Mouse (Mus musculus) forebrain, embryonic 13.5 days (tissue): ENCODE data around the gene Dcaf15. TPM values are rescaled to one million over a fixed set of nuclear protein-coding genes. Genes with fewer than 3 reads are reported as not detected.
A peak's percentile ranks its signal among the peaks of the same experiment; 100 is the strongest.

Experiments used
- ATAC-seq: fragments of 200-750 bp; cut with Nextera tagmentation; 2 replicates; pipeline ENCODE4 v1.8.0; 2017
- H3K27ac ChIP-seq: fragments of 300-500 bp; sonication (generic); 2 replicates; pipeline ENCODE4 v1.5.1; 2015; ENCODE audit warnings: inconsistent platforms, mild to moderate bottlenecking, moderate library complexity
- H3K27me3 ChIP-seq: fragments of 300-500 bp; sonication (generic); 2 replicates; pipeline ENCODE4 v1.6.1; 2015; ENCODE audit warnings: mild to moderate bottlenecking, inconsistent platforms
- H3K36me3 ChIP-seq: fragments of 300-500 bp; sonication (generic); 2 replicates; pipeline ENCODE4 v1.6.1; 2015; ENCODE audit warnings: mild to moderate bottlenecking, inconsistent platforms; ENCODE audit not compliant: poor library complexity, severe bottlenecking
- H3K4me1 ChIP-seq: fragments of 300-500 bp; sonication (generic); 2 replicates; pipeline ENCODE4 v1.6.1; 2015; ENCODE audit warnings: inconsistent platforms
- H3K4me2 ChIP-seq: fragments of 300-500 bp; sonication (generic); 2 replicates; pipeline ENCODE4 v1.6.1; 2015; ENCODE audit warnings: inconsistent platforms, mild to moderate bottlenecking, moderate library complexity
- H3K4me3 ChIP-seq: fragments of 300-500 bp; sonication (generic); 2 replicates; pipeline ENCODE4 v1.5.1; 2015; ENCODE audit warnings: mild to moderate bottlenecking, inconsistent platforms
- H3K9ac ChIP-seq: fragments of 300-500 bp; sonication (generic); 2 replicates; pipeline ENCODE4 v1.6.1; 2015; ENCODE audit warnings: mild to moderate bottlenecking, inconsistent platforms
- H3K9me3 ChIP-seq: fragments of 300-500 bp; sonication (generic); replicated peaks from 2 replicates; pipeline ENCODE4 v1.6.1; 2016; ENCODE audit warnings: inconsistent platforms
- WGBS: fragments of 180-500 bp; shearing (Covaris S2); methylation state at CpG from one replicate; pipeline ENCODE4 v1.1.7; 2015; 5-methylcytosine and 5-hydroxymethylcytosine counted together
- polyA plus RNA-seq: library from polyadenylated mRNA; unstranded; fragments of >200 nt; fragmentation: Nextera tagmentation; extraction: Ambion mirVana; gene quantifications from 2 replicates; pipeline ENCODE4 v1.2.1, GENCODE M21; 2015

Gene Dcaf15
- polyA plus RNA-seq, 1 experiment from 2014 or later: 17.0 TPM

- WGBS: 81% methylated on average over 3 of the region's 3 CpGs
- Histone ChIP-seq H3K4me3 (no peak overlapping the region), H3K9me3 (no peaks in the 10 kb centered on the region), H3K27ac (no peak overlapping the region), H3K4me2 (no peak overlapping the region), H3K4me1 (peaks cover 57% of the 10 kb centered on the region), H3K36me3 (peaks cover 28% of the 10 kb centered on the region), H3K9ac (no peak overlapping the region), H3K27me3 (no peaks in the 10 kb centered on the region)
- ATAC-seq: no peak
These were observed 32.6 kb downstream of the Dcaf15 start for GRCm38 (mm10) chr8:84071921-84072320.

GRCm38 (mm10) chr8:84070667-84071066, 33.9 kb downstream of the Dcaf15 start:
- Histone ChIP-seq H3K9me3 (no peaks in the 10 kb centered on the region), H3K27me3 (no peaks in the 10 kb centered on the region), H3K27ac (no peak overlapping the region), H3K4me3 (no peak overlapping the region), H3K9ac (no peak overlapping the region), H3K4me2 (no peak overlapping the region), H3K36me3 (peaks cover 15% of the 10 kb centered on the region), H3K4me1 (peaks cover 61% of the 10 kb centered on the region)
- ATAC-seq: no peak
- WGBS: 84% methylated on average over 2 of the region's 2 CpGs

DNA sequence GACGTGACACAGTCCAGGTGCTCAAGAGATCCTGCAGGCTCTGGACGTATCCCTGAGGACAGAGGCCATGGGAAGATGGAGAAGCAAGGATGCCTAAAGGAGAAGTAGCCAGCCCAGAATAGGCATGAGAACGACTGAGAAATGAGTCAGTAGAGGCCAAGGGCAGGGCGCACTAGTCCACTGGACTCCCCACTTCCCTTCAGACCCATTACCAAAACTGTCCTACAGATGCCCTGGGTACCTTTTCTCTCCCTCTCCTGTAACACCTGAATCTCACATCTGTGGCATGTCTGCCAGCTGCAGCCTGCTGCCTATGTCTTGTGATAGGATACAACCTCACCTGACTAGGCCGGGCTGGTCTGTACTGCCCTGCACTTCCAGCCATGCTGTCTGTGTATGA, 34.3 kb downstream of the Dcaf15 start:
- H3K9ac ChIP-seq: peak overlapping the region; percentile 26; the same call in 1 of the 2 replicates
- no peaks in the 10 kb centered on the region for H3K27me3 ChIP-seq
- H3K9me3 ChIP-seq: no peaks in the 10 kb centered on the region
- H3K36me3 ChIP-seq: peaks cover 11% of the 10 kb centered on the region
- peaks cover 63% of the 10 kb centered on the region for H3K4me1 ChIP-seq
- no peak overlapping the region for H3K4me3 ChIP-seq
- ATAC-seq: no peak
- no peak overlapping the region for H3K4me2 ChIP-seq
- H3K27ac ChIP-seq: 0 out of 2 replicates have a peak overlapping the region, but pooled peaks have one; percentile 8
- 89% methylated on average over 5 of the region's 5 CpGs for WGBS

- WGBS: 34% methylated on average over 2 of the region's 2 CpGs
- H3K36me3 ChIP-seq: peaks cover 6% of the 10 kb centered on the region
- H3K4me3 ChIP-seq: no peak overlapping the region
- H3K4me2 ChIP-seq: no peak overlapping the region
- no peaks in the 10 kb centered on the region for H3K9me3 ChIP-seq
- H3K4me1 ChIP-seq: peaks cover 63% of the 10 kb centered on the region
- H3K27me3 ChIP-seq: no peaks in the 10 kb centered on the region
- ATAC-seq: no peak
- H3K9ac ChIP-seq: peak overlapping the region; percentile 26
- 0 out of 2 replicates have a peak overlapping the region, but pooled peaks have one; percentile 8 for H3K27ac ChIP-seq
These were observed 34.8 kb downstream of the Dcaf15 start for GRCm38 (mm10) chr8:84069750-84070149.

GRCm38 (mm10) chr8:84069169-84069568, 35.4 kb downstream of the Dcaf15 start:
- Histone ChIP-seq H3K9me3 (no peaks in the 10 kb centered on the region), H3K9ac (peak overlapping the region; percentile 26; the same call in 1 of the 2 replicates), H3K4me2 (no peak overlapping the region), H3K27me3 (no peaks in the 10 kb centered on the region), H3K4me1 (peaks cover 63% of the 10 kb centered on the region), H3K36me3 (peaks cover under 1% of the 10 kb centered on the region; the same call in 1 of the 2 replicates), H3K4me3 (no peak overlapping the region), H3K27ac (peak overlapping the region; percentile 8; the same call in 1 of the 2 replicates)
- 68% methylated on average over 1 of the region's 1 CpGs for WGBS
- ATAC-seq: no peak

DNA sequence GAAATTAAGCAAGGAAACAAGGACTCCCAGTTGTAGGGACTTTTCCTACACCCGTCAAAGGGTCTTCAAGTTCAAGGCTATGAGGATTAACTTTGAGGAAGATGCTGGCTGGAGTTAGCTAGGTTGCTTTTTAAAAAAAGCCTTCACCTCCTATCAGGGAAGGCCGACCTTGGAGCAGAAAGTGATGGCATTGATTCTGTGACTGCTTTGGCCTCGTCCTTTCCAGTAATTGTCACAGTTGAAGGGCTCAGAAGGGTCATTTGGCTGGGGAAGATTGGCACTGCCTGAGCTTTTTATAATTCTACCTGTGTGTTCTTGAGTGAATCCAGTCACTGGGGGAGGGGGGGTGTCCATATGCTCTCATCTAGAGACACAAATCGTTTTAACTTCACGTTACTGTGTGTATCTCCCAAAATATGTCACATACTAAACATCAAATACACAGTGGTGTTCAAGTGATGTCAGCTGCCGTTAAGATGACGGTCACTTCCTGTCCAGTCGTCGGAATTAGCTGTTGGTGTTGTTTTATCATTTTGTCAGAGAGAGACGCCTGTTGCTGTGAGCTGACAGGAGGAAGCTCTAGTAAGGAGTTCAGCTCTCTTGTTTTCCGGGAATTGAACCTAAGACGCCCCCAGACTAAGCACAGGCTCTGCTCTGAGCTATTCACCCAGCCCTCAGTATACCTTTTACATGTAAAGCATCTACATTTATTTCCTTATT, 36.1 kb downstream of the Dcaf15 start:
- H3K4me2 ChIP-seq: no peak overlapping the region; the same call in 1 of the 2 replicates
- ATAC-seq: no peak
- no peak overlapping the region for H3K4me3 ChIP-seq
- no peaks in the 10 kb centered on the region for H3K9me3 ChIP-seq
- H3K9ac ChIP-seq: 0 out of 2 replicates have a peak overlapping the region, but pooled peaks have one; percentile 18
- no peak overlapping the region for H3K27ac ChIP-seq
- 85% methylated on average over 12 of the region's 12 CpGs for WGBS
- no peaks in the 10 kb centered on the region for H3K36me3 ChIP-seq
- peaks cover 59% of the 10 kb centered on the region for H3K4me1 ChIP-seq
- no peaks in the 10 kb centered on the region for H3K27me3 ChIP-seq

DNA sequence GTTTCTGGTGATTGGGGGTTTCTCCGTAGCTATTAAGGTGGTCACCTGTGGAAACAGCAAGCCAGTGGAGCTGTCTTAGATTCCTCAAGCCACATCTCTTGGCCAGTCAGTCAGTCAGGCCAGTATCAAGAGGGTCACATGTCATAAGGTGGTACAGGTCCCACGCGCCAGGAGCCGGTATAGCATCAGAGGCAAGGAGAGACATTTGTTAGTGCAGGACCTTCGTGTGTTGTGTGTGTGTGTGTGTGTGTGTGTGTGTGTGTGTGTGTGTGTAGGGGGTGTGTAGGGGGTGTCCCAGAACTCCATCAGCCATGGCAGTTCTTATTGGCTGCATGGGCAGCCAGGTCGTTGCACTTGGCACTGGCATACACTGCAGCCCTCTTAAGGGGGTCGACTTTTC, 36.7 kb downstream of the Dcaf15 start:
- Histone ChIP-seq H3K9me3 (no peaks in the 10 kb centered on the region), H3K36me3 (no peaks in the 10 kb centered on the region), H3K4me2 (peak overlapping the region; percentile 72), H3K27ac (no peak overlapping the region), H3K4me3 (peak overlapping the region; percentile 88), H3K27me3 (no peaks in the 10 kb centered on the region), H3K4me1 (peaks cover 53% of the 10 kb centered on the region), H3K9ac (no peak overlapping the region)
- no peak for ATAC-seq
- WGBS: 93% methylated on average over 7 of the region's 7 CpGs

DNA sequence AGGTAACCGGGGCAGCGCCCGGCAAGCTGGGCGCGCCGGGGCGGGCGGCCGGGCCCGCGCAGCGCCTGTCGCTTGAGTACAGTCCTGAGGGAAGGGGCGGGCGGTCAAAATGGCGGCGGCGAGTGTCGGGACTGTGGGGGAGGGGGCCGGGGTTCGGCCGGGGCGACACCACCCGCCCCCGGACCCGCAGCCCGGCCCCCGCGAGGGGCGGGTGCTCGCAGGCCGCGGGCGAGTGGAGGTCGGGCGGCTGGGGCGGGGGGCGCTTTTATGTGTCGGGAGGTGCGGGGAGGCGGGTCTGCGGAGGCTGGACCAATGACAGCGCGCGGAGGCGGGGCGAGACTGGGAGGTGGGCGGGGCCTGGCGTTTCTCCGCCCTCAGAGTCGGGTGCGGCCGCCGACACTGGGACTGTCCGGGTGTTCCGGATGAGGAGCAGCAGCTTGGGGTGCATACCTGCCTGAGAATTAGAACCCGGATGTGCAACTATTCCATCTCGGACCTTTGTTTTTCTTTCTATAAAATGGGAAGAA, 37.5 kb downstream of the Dcaf15 start:
- peak; percentile 59 for ATAC-seq

DNA sequence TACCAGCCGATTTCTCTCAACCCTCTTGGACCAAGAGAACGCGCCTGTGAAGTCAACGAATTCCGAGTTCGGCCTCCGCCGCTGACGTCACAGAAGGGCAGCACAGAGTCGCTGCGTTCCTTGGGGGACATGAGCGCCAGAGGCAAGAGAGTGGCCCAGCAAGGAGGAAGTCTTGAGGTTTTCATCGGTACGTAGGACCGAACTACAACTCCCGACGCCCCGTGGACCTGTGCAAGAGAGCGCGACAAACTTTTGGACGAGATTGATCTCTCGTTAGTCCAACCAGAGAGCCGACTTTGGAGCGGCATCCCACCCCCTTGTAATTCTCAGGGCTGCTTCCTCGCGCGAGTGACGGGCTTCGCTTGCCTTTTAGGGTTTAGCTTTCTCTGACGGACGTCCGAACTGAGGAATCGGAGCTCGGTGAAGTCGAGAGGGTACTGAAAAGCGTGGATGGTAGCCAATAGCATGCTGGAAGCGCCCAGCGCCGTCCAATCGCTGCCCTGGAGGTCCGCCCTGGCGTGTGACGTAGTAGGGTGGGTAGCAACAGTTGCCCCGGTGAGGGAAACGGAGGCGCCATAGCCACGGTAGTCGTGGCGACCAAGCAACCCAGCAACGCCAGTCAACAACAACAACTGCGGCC, 38.2 kb downstream of the Dcaf15 start, which contains the start of gene Rfx1:
Gene Rfx1 (plus strand): TSS at position 544 of the 640 bp plus-strand sequence.
- H3K4me1 ChIP-seq: peaks cover 40% of the 10 kb centered on the region
- 0% methylated on average over 44 of the region's 51 CpGs for WGBS
- peak; percentile 98 for ATAC-seq
- no peaks in the 10 kb centered on the region for H3K9me3 ChIP-seq
- H3K27ac ChIP-seq: peak within 1 kb of the TSS; percentile 96
- peak within 1 kb of the TSS; percentile 78 for H3K9ac ChIP-seq
- no peaks in the 10 kb centered on the region for H3K27me3 ChIP-seq
- H3K4me3 ChIP-seq: peak within 1 kb of the TSS; percentile 88
- peak within 1 kb of the TSS; percentile 72 for H3K4me2 ChIP-seq
- no peaks in the 10 kb centered on the region for H3K36me3 ChIP-seq

More for the DNA sequence above, 37.5 kb downstream of the Dcaf15 start:
- 2% methylated on average over 43 of the region's 58 CpGs for WGBS
- Histone ChIP-seq H3K27me3 (no peaks in the 10 kb centered on the region), H3K36me3 (no peaks in the 10 kb centered on the region), H3K4me1 (peaks cover 45% of the 10 kb centered on the region), H3K9me3 (no peaks in the 10 kb centered on the region), H3K27ac (peak overlapping the region; percentile 96), H3K9ac (peak overlapping the region; percentile 78), H3K4me2 (peak overlapping the region; percentile 72), H3K4me3 (peak overlapping the region; percentile 88)

DNA sequence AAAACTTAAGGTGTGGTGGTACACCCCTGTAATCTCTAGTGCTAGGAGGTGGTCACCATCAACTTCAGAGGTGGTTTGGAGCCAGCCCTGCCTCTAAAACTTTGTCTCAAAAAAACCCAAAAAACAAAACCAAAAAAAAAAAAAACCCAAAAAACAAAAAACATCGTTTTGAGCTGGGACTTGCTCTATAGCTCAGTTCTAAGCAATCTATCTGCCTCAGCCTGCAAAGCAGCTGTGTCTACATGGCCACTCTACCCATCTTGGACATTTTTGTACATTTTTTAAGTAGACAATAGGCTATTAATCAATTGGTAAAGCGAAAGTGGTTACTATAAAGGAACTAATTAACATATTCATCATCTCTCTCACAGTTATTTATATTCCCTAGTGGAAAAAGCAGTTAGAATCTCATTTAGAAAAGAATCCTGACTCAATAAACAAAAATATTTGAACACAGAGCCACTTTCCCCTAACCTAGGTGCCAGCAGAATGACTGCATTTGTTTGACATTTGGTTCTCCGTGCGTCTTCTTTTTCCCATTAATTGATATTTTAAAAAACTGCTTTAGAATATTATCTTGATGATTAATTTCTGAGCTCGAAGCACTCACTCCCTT, 39.0 kb downstream of the Dcaf15 start:
- ATAC-seq: no peak
- peak overlapping the region; percentile 88 for H3K4me3 ChIP-seq
- WGBS: 28% methylated on average over 5 of the region's 5 CpGs

DNA sequence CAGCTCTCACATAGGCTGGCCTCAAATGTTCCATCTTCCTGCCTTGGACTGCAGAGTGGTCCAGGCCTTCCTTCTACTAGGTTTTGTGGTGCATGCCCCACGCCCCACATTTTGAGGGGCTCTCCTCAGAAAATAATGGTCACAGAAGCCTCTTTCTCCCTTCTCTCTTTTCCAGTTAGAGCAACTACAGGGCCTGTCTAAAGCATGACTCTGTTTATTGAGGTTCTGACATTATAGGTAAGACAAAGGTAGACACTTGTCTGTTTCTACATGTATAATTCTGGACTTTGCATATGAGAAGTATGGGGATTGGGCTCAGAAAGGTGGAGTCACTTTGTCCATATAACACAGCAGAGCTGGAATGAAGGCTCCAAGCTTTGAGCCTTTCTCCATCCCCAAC, 39.5 kb downstream of the Dcaf15 start, which contains the start of gene Gm10643:
Gene Gm10643 (minus strand): TSS at position 101 of the 400 bp plus-strand sequence.
- H3K4me1 ChIP-seq: peaks cover 32% of the 10 kb centered on the region
- H3K4me3 ChIP-seq: peak within 1 kb of the TSS; percentile 88
- ATAC-seq: no peak
- peak within 1 kb of the TSS; percentile 72 for H3K9ac ChIP-seq
- H3K27ac ChIP-seq: peak within 1 kb of the TSS; percentile 75; the same call in 1 of the 2 replicates
- H3K9me3 ChIP-seq: no peaks in the 10 kb centered on the region
- no peaks in the 10 kb centered on the region for H3K36me3 ChIP-seq
- no peaks in the 10 kb centered on the region for H3K27me3 ChIP-seq
- H3K4me2 ChIP-seq: peak within 1 kb of the TSS; percentile 72
- 90% methylated on average over 1 of the region's 1 CpGs for WGBS

More for the DNA sequence above, 39.0 kb downstream of the Dcaf15 start:
- H3K27me3 ChIP-seq: no peaks in the 10 kb centered on the region
- no peak overlapping the region for H3K27ac ChIP-seq
- H3K4me2 ChIP-seq: peak overlapping the region; percentile 72
- no peaks in the 10 kb centered on the region for H3K9me3 ChIP-seq
- peaks cover 37% of the 10 kb centered on the region for H3K4me1 ChIP-seq
- no peaks in the 10 kb centered on the region for H3K36me3 ChIP-seq
- peak overlapping the region; percentile 72 for H3K9ac ChIP-seq
